Mouse (Mus musculus) monocyte, adult 2 months (primary cell): ENCODE results near the gene Gm37419.
A peak's percentile ranks its signal among the peaks of the same experiment; 100 is the strongest.

Source experiments
- DNase-seq, 2 experiments: peaks; one replicate each; pipeline ENCODE4 v3.0.0; 2022; ENCODE audit warnings: low spot score in 2 of 2, low read depth in 1 of 2

The Gm37419 gene

DNA sequence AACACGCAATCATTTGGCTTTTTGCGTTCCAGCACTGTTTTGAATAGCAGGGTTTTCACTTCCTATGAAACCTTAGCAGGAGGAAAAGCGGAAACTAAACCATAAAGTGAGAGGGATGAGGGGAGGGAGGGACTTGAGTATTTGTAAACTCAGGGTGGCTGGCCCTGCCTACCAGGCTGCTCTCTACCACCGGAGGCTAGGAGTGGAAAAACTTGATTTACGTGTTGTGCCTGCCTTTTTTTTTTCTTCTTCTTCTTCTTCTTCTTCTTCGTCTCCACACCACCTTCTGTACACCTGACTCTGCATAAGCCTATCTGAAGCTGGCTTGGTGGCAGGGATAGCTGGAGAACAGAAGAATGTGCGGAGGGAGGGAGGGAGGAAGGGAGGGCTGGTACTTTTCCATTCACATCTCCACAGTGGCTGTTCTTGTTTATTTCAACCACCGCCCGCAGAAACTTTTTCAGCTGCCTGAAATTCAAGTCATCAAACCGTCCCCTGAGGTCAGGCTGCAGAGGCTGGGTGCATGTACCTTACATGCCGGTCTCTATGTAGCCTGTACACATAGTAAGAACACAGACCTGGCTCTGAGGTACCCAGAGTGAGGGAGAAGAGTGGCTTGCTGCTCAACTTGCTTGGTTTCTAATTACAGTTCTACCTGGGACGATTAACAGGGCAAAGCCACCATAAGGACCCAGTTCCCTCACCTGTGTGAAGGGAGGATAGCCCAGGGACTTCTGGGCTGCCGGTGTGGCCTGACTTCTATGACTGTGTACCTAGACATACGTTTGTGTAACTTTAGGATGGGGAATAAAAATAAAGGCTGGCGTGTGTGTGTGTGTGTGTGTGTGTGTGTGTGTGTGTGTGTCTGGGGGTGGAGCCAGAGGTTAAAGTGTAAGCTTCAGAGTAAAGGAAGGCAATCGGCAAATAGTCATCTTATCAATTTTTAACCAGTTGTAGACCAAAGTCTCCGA, 5.4 kb downstream of the Gm37419 start:
- DNase-seq = no peak

- no peak for DNase-seq
Measured at GRCm38 (mm10) chr16:23996342-23996741, 8.1 kb downstream of the Gm37419 start.

GRCm38 (mm10) chr16:23997228-23997627, 8.9 kb downstream of the Gm37419 start:
- no peak for DNase-seq

- no peak for DNase-seq
Measured at GRCm38 (mm10) chr16:23997912-23998311, 9.6 kb downstream of the Gm37419 start.

DNA sequence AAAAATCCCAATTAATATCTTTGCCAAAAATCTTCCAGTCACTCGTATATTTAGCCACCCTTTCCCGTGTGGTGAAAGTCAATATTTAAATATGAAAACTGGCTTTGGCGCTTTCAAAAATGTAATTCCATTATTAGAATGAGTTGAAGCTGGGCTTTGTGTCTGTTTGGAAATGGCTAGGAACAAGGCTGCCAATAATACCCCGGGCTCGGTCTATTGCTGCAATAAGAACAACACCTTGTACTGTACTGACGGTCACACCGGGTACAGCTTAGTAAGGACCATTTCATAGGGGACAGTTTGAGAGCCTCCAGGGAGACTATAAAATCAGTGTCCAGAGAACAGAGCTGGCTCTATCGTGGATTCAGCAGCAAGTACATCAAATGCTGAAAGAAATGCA, 17.6 kb downstream of the Gm37419 start:
- DNase-seq = no peak

- DNase-seq = no peak
Measured at GRCm38 (mm10) chr16:24009891-24010290, 21.6 kb downstream of the Gm37419 start.

GRCm38 (mm10) chr16:24011306-24011705, 23.0 kb downstream of the Gm37419 start:
- no peak for DNase-seq

DNA sequence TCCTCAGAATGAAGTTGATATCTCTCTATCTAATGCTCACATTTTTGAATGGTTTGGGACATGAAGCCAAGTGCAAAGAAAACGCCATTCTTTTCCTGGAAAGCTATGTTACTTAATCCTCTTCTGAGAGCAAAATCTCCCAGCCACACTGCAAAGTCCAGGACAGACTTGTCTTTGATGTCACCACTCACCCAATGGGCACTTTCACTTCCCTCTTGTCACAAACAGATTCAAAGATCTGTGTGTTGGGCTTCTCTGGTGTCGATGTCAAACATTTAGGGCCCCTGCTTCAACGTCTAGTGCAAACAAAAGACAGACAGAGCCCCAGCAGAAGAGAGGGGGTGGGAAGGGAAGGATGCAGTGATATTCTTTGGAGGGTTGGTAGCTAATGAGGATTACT, 23.8 kb downstream of the Gm37419 start:
- DNase-seq = no peak

GRCm38 (mm10) chr16:24014378-24014777, 26.1 kb downstream of the Gm37419 start:
- DNase-seq = no peak

- DNase-seq = peak in 1 of 2 experiments; percentile 21
Measured at GRCm38 (mm10) chr16:24016273-24016672, 28.0 kb downstream of the Gm37419 start.

DNA sequence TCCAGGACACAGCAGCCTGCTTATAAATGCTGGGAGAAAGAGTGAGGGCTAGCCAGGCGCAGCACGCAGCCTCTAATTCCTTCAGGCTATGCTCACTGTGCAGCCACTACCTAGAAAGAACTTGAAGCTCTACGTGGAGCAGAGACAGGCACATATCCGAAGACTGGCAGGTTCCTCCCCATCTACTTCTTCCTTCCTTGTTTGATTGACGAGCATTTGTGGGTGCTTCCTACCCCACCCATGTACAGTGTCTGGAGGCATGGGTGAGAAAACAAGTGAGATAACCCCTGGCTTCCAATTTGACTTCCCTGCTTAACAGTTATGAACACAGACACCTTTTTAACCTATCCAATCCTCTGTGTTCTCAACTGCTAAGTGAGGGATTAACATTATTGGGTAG, 28.5 kb downstream of the Gm37419 start:
- no peak for DNase-seq

DNA sequence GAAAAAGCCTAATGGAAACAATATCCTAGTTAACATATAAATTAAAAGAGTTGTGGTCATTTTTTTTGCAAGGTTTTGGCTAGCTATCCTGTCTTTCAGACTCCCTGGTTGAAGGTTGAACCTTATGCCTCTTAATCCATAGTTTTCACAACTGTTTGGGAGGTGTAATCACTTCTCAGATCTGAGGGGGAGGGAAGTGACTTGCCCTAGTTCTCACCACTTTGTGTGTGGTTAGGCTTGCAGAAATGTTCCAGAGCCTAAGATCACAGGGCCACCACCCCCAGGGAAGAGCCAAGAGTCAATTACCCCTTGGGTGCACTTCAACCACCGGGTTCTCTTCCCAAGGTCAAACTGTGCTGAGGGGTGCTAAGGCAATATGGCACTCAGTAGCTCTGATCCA, 33.4 kb downstream of the Gm37419 start:
- no peak for DNase-seq

DNA sequence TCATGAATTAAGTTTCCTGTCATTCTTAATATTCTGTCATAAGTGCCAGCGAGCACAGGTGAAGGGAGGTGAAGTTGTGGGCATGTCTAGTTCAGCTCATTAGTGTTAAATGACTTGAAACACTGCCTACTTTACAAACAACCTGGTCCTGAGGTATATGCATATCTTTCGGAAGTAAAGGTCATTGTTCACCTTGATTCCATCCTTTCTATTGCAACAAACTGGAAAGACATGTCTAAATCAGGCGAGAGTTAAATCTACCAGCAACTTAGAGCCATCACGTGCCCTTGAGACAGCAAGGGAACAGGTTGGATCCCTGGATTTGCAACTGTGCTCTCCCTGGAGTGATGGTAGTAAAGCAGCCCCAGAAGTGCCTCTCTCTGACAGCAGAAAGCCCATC, 34.3 kb downstream of the Gm37419 start:
- DNase-seq = no peak

DNA sequence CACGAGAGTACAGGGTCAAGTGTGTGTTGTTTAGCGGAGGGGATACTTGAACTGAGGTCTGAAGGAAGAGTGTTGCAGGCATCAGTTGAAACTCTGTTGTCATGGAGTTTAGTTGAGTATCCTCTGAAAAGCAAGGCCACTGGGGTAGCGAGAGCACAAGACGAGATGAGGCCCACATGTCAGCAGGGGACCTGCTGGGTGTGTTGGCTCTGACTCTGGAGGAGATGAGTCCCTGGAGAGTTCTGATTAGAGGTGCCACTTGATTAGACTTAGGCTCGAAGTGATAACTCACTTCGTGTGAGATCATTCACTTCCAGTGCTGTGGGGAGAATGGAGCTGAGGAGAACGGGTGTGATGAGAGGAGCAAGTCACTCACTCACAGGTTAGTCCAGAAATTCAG, 37.2 kb downstream of the Gm37419 start:
- no peak for DNase-seq

DNA sequence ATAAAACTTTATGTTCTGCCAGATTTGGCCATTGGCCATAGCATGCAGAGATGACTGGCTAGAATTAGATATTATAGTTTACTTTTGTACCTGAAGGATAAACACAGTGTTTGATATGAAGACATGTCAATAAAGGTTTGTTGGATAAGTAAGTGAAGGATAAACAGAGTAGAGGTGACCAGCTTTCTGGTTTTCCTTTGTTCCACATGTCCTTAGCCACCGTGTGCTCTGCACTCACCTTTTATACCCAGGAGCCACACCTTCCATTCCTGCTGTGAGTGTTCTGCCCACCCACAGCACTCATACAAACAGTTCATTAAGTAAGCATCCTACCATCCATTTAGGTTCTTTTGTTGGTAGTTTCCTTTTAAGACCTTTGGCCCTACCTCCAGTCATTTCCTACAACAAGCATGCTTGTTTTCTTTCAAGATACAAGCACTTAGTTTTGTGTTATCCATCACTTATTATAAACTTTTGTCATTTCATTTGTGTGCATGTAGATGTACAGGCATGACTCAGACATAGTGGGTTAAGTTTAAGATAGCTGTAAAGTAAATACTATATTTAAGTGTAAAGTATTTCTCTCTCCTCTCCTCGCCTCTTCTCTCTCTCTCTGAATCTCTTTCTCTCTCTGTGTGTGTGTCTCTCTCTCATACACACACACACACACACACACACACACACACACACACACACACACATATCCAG, 41.8 kb downstream of the Gm37419 start:
- no peak for DNase-seq

GRCm38 (mm10) chr16:24033259-24033658, 45.0 kb downstream of the Gm37419 start:
- DNase-seq = no peak

- no peak for DNase-seq
Measured at GRCm38 (mm10) chr16:24034450-24034849, 46.2 kb downstream of the Gm37419 start.

DNA sequence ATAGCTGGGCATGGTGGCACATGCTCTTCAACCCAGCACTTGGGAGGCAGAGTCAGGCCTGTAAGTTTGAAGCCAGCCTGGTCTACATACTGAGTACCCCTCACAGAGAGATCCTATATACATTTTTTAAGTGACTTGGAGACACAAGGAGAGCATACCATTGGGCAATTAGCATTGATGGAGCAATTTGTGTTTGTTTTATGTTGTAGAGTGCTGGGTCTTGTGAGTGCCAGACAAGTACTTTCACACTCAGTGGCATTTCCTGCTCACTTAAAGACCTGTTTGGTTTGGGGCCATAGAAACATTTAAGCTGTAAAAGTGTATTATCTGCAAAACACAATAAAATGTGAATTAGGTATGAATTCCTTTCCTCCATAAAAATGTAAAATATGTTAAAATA, 47.5 kb downstream of the Gm37419 start:
- DNase-seq = no peak

DNA sequence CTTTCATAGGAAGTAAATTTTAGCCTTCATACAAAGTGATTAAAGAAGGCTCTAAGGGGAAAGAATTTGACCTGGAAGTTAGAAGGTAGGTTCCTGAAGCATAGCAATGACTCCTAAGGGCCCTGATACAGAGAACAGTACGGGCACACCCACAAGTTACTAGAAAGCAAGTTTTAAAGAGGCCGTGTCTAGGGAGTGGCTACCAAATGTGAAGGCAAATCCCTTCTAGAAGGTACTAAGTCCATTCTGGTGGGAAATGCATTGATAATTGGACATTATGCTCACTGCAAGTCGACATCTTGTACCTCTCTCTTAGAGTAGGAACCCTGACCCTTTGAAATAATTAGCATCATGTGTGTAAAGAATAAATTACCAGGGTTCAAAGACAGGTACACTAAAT, 48.1 kb downstream of the Gm37419 start:
- no peak for DNase-seq
